Mouse (Mus musculus) G1E (cell line): ENCODE measurements around the gene Arhgdia. TPM values are rescaled to one million over a fixed set of nuclear protein-coding genes. Genes with fewer than 3 reads are reported as not detected.

Source experiments
- ATAC-seq: 2 replicates; pipeline ENCODE4 v1.8.0; 2016; ENCODE audit warnings: mild to moderate bottlenecking; ENCODE audit not compliant: insufficient number of reproducible peaks, poor library complexity, low FRiP score, severe bottlenecking; ENCODE audit errors: extremely low read depth
- DNase-seq: peaks from one replicate; pipeline ENCODE4 v3.0.0; 2012; ENCODE audit warnings: low spot score
- H3K27me3 ChIP-seq: 2 replicates; pipeline ENCODE4 v1.6.1; 2012; ENCODE audit warnings: mild to moderate bottlenecking, low read length, inconsistent platforms; ENCODE audit not compliant: insufficient read depth
- H3K36me3 ChIP-seq: replicated peaks from 2 replicates; pipeline ENCODE3; 2012; ENCODE audit warnings: mild to moderate bottlenecking, inconsistent platforms
- H3K4me1 ChIP-seq: 2 replicates; pipeline ENCODE4 v1.6.1; 2012; ENCODE audit warnings: low read depth, low read length, inconsistent platforms, mixed read lengths; ENCODE audit not compliant: insufficient read depth
- H3K4me3 ChIP-seq: 2 replicates; pipeline ENCODE4 v1.5.1; 2012; ENCODE audit warnings: low read depth, mild to moderate bottlenecking, inconsistent platforms, low read length, moderate library complexity, mixed read lengths
- H3K9me3 ChIP-seq: replicated peaks from 2 replicates; pipeline ENCODE4 v1.6.1; 2012; ENCODE audit warnings: inconsistent platforms
- CTCF ChIP-seq: IDR thresholded peaks from 2 replicates; pipeline ENCODE4 v1.5.1; 2012; ENCODE audit warnings: low read depth, low read length, inconsistent platforms, mixed read lengths
- GATA1 ChIP-seq: IDR thresholded peaks from 2 replicates; pipeline ENCODE4 v1.6.1; 2012; ENCODE audit warnings: borderline replicate concordance, low read length, inconsistent platforms, mixed read lengths
- GATA2 ChIP-seq: IDR thresholded peaks from 2 replicates; pipeline ENCODE4 v1.6.1; 2012; ENCODE audit warnings: low read depth, low read length, inconsistent platforms, borderline replicate concordance
- POLR2AphosphoS5 ChIP-seq: IDR thresholded peaks from 2 replicates; pipeline ENCODE4 v1.6.1; 2012; ENCODE audit warnings: low read depth, low read length, inconsistent platforms; ENCODE audit not compliant: insufficient replicate concordance
- TAL1 ChIP-seq: conservative IDR thresholded peaks from 2 replicates; pipeline ENCODE4 v1.6.1; 2012; ENCODE audit warnings: low read depth, low read length, inconsistent platforms, mixed read lengths
- polyA plus RNA-seq: library from polyadenylated mRNA; stranded (reverse); fragments of >175 nt; gene quantifications from 2 replicates; pipeline ENCODE4 v1.2.3, GENCODE M21; 2012
- total RNA-seq, 2 experiments: library from RNA; stranded (forward) in 1 of 2; stranded (reverse) in 1 of 2; fragments of 200-1000 nt in 1 of 2; fragments of >200 nt in 1 of 2; fragmentation: Nextera tagmentation in 1 of 2; gene quantifications; 2 replicates each; pipeline ENCODE4 v1.2.3; 2014 to 2017

Gene Arhgdia
- total RNA-seq (2014; fragmentation: Nextera tagmentation) (354 and 381 TPM in 2 replicates), total RNA-seq (2017) (155 and 158 TPM in 2 replicates), polyA plus RNA-seq (1,000 and 1,072 TPM in 2 replicates)

DNA sequence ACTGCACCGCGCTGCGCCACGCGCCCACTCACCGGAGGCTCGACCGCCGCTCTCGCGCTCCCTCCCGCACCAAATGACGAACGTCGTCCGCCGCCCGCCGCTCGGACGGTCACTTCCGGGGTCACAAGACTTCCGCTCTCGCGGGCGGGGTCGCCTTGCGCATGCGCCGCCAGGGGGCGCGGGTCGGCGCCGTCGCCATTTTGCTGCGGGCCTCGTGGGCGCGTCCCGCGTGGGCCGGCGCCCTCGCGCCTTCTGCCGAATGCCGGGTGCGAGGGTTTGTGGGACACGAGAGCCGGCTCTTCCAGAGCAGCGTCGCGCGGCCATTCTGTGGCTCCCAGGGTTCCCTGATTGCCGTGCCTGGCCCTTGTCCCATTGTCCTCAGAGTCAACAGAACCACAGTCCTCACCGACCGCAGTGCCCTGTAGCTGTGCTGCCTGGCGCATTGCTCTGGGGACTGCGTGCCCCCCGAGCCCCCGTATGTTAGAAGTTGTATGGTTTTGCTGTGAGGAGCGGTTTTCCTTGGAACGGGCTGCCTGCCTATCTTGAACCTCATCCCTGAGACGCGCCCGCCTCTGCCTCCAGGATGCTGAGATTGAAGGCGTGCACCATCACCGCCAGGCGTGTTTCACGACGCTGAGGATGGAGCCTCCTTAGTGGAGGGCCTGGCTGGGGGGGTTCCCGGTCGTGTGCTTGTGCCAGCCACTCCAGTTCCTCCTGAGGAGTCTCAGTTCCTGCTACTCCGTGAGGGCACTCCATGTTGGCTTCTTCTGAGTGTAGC lies at the start of gene Arhgdia:
TSS of gene Arhgdia (minus strand) at position 135 of the 778 bp plus-strand sequence.
- peak; percentile 93 for DNase-seq
- TF ChIP-seq TAL1 = no peak
- Histone ChIP-seq H3K4me1 (peaks cover 49% of the 10 kb centered on the region), H3K9me3 (no peaks in the 10 kb centered on the region; the same call in 1 of the 2 replicates), H3K4me3 (peak within 1 kb of the TSS; percentile 81), H3K36me3 (peaks cover 78% of the 10 kb centered on the region), H3K27me3 (no peaks in the 10 kb centered on the region)
- ATAC-seq = no peak

DNA sequence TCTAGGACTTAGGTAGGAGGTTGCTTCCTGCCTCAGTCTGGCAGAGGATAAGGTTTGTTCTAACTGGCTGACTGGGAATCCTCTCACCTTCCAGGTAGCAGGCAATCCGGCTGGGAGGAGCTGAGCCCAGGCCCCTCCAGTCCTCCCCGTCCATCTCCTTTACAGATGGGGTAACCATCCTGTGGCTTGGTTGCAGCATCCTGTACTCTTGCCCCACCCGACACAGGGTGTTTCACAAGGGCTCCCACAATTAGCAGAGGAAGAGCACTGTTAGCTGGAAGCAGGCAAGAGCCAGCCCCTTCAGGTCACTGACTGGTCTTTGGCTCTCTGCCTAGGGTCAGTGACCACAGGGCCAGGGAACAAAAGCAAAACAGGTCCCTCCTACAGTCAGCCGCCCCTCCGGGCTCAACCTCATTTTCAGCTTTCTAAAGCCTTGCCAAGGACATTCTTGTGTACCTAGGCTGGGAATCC lies 49.0 kb upstream of the Arhgdia start:
- Histone ChIP-seq H3K4me3 (peak overlapping the region; percentile 67; the same call in 1 of the 2 replicates), H3K9me3 (0 out of 2 replicates have a peak, but pooled peaks cover 2% of the 10 kb centered on the region), H3K27me3 (no peaks in the 10 kb centered on the region), H3K4me1 (peaks cover 84% of the 10 kb centered on the region), H3K36me3 (peaks cover 57% of the 10 kb centered on the region)
- TF ChIP-seq GATA2 (no peak), GATA1 (no peak), POLR2AphosphoS5 (no peak), CTCF (no peak), TAL1 (no peak)
- ATAC-seq (no peak), DNase-seq (no peak)

DNA sequence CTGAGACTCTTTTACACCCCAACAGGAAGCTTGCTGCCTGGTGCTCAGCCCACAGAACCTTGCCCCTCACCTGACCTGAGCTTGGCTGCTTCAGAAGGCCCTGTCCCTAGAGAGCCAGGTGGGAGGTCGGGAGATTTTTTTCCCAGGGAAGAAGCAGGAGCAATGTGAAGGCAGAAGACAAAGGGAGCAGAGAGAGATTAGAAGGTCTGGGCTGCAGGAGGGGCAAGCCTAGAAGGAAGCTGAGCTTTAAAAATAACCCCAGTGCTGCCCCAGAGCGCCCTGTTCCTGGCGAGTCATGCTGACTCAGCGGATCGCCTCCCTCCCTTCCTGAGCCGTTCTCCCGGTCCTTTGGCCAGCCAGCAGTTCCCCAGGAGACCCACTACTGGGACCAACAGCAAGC lies 48.5 kb upstream of the Arhgdia start:
- DNase-seq = peak; percentile 53
- H3K4me3 ChIP-seq = peak overlapping the region; percentile 67; the same call in 1 of the 2 replicates

DNA sequence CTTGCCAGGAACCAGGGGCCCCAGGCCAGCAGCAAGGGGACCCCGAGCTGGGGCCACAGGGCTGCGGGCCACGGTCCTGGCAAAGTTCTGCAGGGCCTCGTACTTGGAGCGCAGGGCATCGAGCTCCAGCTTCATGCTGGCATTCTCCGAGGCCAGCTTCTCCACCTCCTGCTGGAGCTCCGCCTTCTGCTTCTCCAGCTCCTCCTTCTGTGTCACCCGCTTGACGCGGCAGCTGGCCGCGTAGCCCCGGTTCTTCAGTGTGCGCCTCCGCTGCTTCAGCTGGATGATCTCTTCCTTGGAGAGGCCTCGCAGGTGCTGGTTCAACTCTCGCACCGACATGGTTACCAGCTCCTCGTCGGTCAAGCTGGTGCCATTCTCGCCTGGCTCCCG lies 47.9 kb upstream of the Arhgdia start:
- DNase-seq = no peak
- Histone ChIP-seq H3K9me3 (0 out of 2 replicates have a peak, but pooled peaks cover 2% of the 10 kb centered on the region), H3K36me3 (peaks cover 59% of the 10 kb centered on the region), H3K4me3 (peak overlapping the region; percentile 67; the same call in 1 of the 2 replicates), H3K27me3 (no peaks in the 10 kb centered on the region), H3K4me1 (peaks cover 82% of the 10 kb centered on the region)
- TF ChIP-seq GATA1 = no peak
- TF ChIP-seq GATA2 = no peak
- no peak for TF ChIP-seq CTCF
- TF ChIP-seq POLR2AphosphoS5 = no peak
- TF ChIP-seq TAL1 = no peak
- no peak for ATAC-seq

More for the DNA sequence above, 48.5 kb upstream of the Arhgdia start:
- peak; percentile 47; the same call in 1 of the 2 replicates for ATAC-seq
- Histone ChIP-seq H3K36me3 (peaks cover 61% of the 10 kb centered on the region), H3K27me3 (no peaks in the 10 kb centered on the region), H3K4me1 (peaks cover 88% of the 10 kb centered on the region), H3K9me3 (0 out of 2 replicates have a peak, but pooled peaks cover 2% of the 10 kb centered on the region)
- TF ChIP-seq GATA1 = no peak
- no peak for TF ChIP-seq TAL1
- no peak for TF ChIP-seq POLR2AphosphoS5
- TF ChIP-seq CTCF = no peak
- TF ChIP-seq GATA2 = no peak

DNA sequence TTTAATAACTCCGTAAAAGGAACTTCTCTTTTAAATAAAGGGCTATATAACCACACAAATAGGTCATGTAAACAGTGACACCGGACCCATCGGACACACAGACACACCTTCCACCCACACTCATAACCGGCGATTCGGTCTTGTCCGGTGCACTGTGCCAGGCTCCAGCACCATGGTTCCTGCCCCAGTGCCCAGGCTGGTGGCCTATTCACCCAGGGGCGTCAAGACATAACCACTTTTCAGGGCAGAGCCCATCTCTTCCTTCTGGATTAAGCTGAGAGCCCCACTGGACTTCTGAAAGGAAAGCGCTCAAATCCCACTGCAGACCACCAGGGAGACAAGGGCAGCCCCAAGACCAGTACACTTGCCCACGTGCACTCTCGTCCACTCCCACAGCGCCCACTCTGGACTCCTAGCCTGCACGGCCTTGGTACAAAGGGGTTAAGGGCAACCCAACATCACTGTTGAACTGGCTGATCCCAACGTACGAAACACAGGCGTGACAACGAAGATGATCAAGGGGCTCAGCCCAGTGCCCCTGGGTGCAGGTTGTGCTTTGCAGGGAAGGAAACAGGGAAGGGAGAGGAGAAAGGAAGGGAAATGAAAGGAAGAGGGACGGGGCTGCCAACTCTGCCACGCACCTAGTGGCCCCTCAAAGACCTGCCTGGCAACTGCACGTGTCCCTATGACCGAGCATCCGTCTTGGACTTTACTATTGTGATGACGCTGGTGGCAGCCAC lies 47.3 kb upstream of the Arhgdia start:
- DNase-seq (no peak), ATAC-seq (no peak)
- peaks cover 82% of the 10 kb centered on the region for H3K4me1 ChIP-seq
- TF ChIP-seq POLR2AphosphoS5 (no peak), GATA1 (no peak), TAL1 (no peak), CTCF (no peak), GATA2 (no peak)
- H3K27me3 ChIP-seq = no peaks in the 10 kb centered on the region
- peaks cover 62% of the 10 kb centered on the region for H3K36me3 ChIP-seq
- H3K9me3 ChIP-seq = no peaks in the 10 kb centered on the region
- H3K4me3 ChIP-seq = peak overlapping the region; percentile 67; the same call in 1 of the 2 replicates

DNA sequence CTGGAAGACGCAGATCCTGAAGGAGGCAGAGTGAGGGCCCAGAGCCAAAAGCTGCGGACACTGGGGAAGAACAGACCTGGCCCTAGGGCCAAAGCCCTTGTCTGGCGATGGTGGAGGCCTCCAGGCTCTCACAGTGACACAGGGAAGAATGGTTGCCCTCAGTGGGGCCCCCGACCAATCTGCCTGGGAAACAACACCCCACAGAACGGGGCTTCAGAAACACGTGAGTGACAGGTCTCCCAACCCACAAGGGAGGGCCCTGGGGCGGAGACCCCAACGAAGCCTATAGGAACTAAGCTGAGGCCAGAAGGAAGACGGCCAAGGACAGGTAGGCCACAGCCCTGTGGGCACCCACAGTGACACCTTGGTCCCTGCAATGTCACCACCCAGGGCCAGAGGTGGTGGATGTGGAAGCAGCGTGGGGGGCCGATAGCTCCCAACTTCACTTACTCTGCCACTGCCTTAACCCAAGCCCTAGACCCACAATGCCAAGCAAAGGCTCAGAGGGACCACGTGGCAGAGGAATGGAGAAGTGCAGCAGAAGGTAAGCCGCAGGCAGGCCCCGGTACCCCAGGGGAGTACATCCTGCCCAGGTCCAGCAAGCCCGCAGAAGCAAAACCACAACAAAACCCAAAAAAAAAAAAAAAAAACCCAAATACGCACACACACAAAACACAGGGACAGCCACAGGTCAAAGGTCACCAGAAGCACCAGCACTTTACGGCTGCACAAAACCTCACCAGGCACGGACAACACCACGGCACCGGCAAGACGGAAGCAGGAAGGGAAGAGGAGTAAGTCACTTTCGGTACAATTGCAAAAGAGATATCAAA lies 46.3 kb upstream of the Arhgdia start:
- H3K9me3 ChIP-seq = no peaks in the 10 kb centered on the region
- ATAC-seq (no peak), DNase-seq (no peak)
- peak overlapping the region; percentile 42; the same call in 1 of the 2 replicates for H3K4me3 ChIP-seq
- TF ChIP-seq GATA1 (no peak), GATA2 (no peak), POLR2AphosphoS5 (no peak), TAL1 (no peak), CTCF (no peak)
- peaks cover 73% of the 10 kb centered on the region for H3K36me3 ChIP-seq
- no peaks in the 10 kb centered on the region for H3K27me3 ChIP-seq
- H3K4me1 ChIP-seq = peaks cover 90% of the 10 kb centered on the region
